Mouse (Mus musculus) testis, adult 2 months (tissue): Measurements from ENCODE around the gene Mpv17l2.

Experiments used
- CTCF ChIP-seq: fragments of 200-500 bp; IDR thresholded peaks from 2 replicates; pipeline ENCODE4 v1.5.1; 2012; ENCODE audit warnings: low read depth, mild to moderate bottlenecking, inconsistent platforms, low read length, moderate library complexity; ENCODE audit not compliant: control insufficient read depth, insufficient read depth, insufficient replicate concordance
- POLR2A ChIP-seq: fragments of 200-500 bp; IDR thresholded peaks from 2 replicates; pipeline ENCODE4 v1.6.1; 2012; ENCODE audit warnings: low read depth, mild to moderate bottlenecking, inconsistent platforms, low read length, moderate library complexity; ENCODE audit not compliant: control insufficient read depth

DNA sequence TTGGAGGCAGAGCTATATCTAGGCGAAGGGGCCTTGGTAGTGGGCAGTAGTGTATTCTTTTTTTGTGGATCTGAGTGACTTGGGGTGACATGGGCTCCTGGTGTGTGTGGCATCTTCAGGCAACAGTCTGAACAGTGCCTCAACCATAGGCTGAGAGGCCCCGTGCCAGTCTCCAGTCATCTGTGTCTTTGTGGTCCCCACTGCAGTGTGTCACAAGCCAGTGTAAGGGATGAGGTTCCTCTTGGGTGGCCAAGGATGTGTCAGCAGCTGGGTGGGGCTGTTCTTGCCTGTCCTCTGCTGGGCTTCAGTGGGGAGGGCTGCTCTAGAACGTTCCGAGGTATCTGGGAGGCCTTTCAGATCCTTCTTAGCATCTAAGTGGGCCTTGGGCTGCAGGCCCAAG is 29.8 kb downstream of the Mpv17l2 start:
- TF ChIP-seq POLR2A: no peak
- no peak for TF ChIP-seq CTCF
